Mouse (Mus musculus): ENCODE results near the gene Usp8.

DNA sequence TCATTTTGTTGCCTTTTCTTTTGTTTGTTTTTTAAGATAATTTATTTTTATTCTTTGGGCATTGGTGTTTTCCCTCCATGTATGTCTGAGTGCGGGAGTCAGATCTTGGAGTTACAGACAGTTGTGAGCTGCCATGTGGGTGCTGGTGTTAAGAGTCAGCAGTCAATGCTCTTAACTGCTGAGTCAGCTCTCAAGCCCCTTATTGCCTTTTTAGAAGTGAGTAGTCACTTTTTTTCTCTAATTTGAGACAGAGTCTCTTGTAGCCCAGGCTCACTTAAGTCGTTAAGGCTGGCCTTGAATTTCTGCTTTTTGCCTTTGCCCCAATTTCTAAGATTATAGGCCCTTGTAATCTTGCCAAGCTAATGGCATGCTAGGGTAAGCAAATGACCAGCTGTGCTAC lies 23.4 kb downstream of the Usp8 start:
- TF ChIP-seq CTCF (conservative IDR thresholded peaks at IDR 0.05; ENCODE audit: low read length) (no peak), NANOG (IDR thresholded peaks at IDR 0.05; ENCODE audit: borderline replicate concordance, low read length) (no peak)

Measured in E14TG2a.4 (cell line).